Mouse (Mus musculus): ENCODE results near the gene Atg7.

DNA sequence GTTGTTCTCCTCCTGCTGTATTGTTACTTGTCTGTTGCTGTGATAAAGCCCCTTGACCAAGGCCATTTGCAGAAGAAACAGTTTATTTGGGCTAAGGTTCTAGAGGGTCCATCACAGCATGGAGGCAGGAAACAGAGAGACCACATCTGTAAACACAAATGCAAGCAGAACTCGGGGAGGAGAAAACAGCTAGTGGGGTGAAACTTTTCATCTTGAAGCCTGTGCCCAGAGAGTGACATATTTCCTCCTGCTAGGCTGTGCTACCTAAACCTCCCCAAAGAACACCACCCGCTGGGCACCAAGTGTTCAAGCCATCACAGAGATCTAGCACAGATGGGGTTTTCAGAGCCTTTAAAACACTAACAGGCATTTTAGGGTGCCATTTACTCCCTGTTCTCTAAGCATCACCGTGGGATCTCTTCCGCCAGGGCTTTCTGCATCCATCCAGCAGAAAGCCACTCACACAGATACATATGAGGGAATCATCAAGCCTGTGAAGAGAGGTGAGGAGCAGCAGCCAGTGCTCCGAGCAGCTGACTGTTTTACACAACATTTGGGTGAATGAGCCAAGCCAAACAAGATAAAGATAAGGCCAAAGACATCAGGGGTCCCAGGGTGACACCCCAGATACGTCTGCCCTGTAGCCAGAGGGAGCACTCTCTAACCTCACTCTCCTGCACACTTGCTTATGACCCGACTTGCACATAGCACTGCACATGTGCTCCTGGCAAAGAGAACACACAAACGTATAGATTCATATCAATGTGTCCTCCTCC is 262.5 kb downstream of the Atg7 start:
- TF ChIP-seq CTCF (IDR thresholded peaks at IDR 0.05; ENCODE audit: low read depth, low read length): no peak
- no peak for TF ChIP-seq POLR2A (IDR thresholded peaks at IDR 0.05; ENCODE audit: extremely low read depth, insufficient read depth, low read length)
